Mouse (Mus musculus) large intestine, adult 2 months (tissue): ENCODE results near the gene Tnfaip8l3. TPM values are rescaled to one million over a fixed set of nuclear protein-coding genes. Genes with fewer than 3 reads are reported as not detected.
A peak's percentile ranks its signal among the peaks of the same experiment; 100 is the strongest.
"Not testable (repeated sequence)": the region's sequence is repeated elsewhere in the genome, so short reads cannot be mapped to it uniquely, and the experiment has no call there.

Experiments
- DNase-seq: peaks from one replicate; pipeline ENCODE4 v3.0.0-alpha.2; 2012; ENCODE audit warnings: low read depth, low spot score
- WGBS: fragments of 180-500 bp; shearing (Covaris S2); methylation state at CpG from one replicate; pipeline ENCODE4 v1.1.7; 2018; 5-methylcytosine and 5-hydroxymethylcytosine counted together
- polyA plus RNA-seq: library from polyadenylated mRNA; depleted of rRNA; stranded (reverse); fragments of >200 nt; gene quantifications from 2 replicates; pipeline ENCODE4 v1.2.3, GENCODE M21; 2012; rRNA removed

The Tnfaip8l3 gene
- polyA plus RNA-seq, 1 experiment = 3.0 TPM

DNA sequence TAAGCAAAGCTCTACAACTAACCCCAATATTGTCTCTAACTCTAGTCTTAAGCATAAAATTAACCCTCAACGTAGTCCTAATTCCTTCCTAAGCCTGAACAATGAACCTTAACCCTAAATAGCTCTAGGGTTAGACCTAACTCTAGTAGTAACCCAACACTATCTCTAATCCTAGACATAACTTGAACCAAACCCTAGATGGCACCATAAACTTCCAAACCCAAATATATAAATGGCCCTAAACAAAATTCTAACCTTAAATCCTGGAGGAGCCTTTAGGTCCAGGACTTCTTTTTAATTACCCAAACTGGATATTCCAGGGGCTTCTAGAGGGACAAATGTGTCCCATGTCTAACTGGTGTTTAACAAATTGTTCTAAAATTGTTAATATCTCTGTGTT, 73.7 kb downstream of the Tnfaip8l3 start:
- no peak for DNase-seq
- 53% methylated on average over 1 of the region's 1 CpGs for WGBS

DNA sequence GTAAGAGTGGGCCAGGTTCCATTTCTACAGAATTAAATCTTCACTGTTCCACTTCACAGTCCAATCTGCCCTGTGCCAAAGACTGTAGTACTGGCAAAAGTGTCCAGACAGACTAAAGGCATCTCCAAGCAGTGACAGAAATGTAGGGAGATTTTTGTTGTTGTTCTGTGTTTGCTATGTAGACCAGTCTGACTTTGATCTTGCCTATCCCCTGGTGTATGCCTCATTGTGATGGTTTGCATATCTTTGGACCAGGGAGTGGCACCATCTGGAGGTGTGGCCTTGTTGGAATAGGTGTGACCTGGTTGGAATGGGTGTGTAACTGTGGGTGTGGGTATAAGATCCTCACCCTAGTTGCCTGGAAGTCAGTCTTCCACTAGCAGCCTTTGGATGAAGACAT, 75.6 kb downstream of the Tnfaip8l3 start:
- not testable (repeated sequence) for DNase-seq

- 4% methylated on average over 3 of the region's 3 CpGs for WGBS
- peak; percentile 21 for DNase-seq
Measured at GRCm38 (mm10) chr9:53990921-53991320, 77.3 kb downstream of the Tnfaip8l3 start.

- WGBS = 23% methylated on average over 3 of the region's 3 CpGs
- DNase-seq = no peak
Measured at GRCm38 (mm10) chr9:53986972-53987371, 81.2 kb downstream of the Tnfaip8l3 start.

GRCm38 (mm10) chr9:53984868-53985267, 83.3 kb downstream of the Tnfaip8l3 start:
- WGBS = 40% methylated on average over 9 of the region's 9 CpGs
- DNase-seq = no peak

DNA sequence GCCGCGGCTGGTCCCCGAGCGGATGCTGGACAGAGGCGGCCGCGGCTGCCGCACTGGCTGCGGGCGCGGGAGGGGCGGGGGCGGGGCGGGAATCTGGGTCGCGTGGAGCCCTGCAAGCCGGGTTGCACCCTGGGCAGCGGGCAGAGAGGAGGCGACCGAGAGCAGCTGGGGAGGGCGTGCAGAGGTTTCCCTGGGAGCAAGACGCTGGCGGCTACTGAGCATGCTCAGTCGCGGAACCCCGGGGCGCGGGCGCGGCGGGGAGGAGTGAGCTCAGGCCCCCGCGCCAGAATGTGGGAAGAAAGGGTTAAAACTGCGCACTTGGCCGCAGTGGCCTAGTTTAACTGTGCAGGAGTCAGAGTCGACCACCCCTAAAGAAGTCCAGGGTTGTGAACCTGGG, 93.1 kb downstream of the Tnfaip8l3 start, which contains the start of gene Elmod1:
Elmod1 (minus strand) TSS at position 180 of the 397 bp plus-strand sequence.
- WGBS = 2% methylated on average over 36 of the region's 36 CpGs
- DNase-seq = no peak

GRCm38 (mm10) chr9:53974328-53975121, 93.7 kb downstream of the Tnfaip8l3 start:
- no peak for DNase-seq
- WGBS = 3% methylated on average over 42 of the region's 42 CpGs

GRCm38 (mm10) chr9:53973929-53974327, 94.3 kb downstream of the Tnfaip8l3 start:
- DNase-seq = no peak
- 21% methylated on average over 13 of the region's 13 CpGs for WGBS

Other genes starting within 250 kb of the Tnfaip8l3 start
- gene Sln, start 218.2 kb downstream of the Tnfaip8l3 start, polyA plus RNA-seq = 0.15 TPM in 1 of 2 replicates, not detected in the other
- gene Elmod1, start 93.1 kb downstream of the Tnfaip8l3 start, polyA plus RNA-seq = 0.04 and 0.06 TPM in 2 replicates
- not detected in 2 replicates for gene Cyp19a1, start 199.7 kb upstream of the Tnfaip8l3 start, polyA plus RNA-seq
- 0.01 TPM in 2 replicates for gene Gldn, start 218.1 kb upstream of the Tnfaip8l3 start, polyA plus RNA-seq